Mouse (Mus musculus) left cerebral cortex, adult 9 months (tissue): ENCODE measurements at regions not wholly inside any gene's neighbourhood (a gene's known extent, or its start where the extent isn't known, plus 50 kb on each side); places are given as distances from the start of the nearest gene placed in this dataset.

Experiments used
- DNase-seq, 2 experiments: peaks; one replicate each; pipeline ENCODE4 v3.0.0; 2022; ENCODE audit warnings: low spot score in 2 of 2

DNA sequence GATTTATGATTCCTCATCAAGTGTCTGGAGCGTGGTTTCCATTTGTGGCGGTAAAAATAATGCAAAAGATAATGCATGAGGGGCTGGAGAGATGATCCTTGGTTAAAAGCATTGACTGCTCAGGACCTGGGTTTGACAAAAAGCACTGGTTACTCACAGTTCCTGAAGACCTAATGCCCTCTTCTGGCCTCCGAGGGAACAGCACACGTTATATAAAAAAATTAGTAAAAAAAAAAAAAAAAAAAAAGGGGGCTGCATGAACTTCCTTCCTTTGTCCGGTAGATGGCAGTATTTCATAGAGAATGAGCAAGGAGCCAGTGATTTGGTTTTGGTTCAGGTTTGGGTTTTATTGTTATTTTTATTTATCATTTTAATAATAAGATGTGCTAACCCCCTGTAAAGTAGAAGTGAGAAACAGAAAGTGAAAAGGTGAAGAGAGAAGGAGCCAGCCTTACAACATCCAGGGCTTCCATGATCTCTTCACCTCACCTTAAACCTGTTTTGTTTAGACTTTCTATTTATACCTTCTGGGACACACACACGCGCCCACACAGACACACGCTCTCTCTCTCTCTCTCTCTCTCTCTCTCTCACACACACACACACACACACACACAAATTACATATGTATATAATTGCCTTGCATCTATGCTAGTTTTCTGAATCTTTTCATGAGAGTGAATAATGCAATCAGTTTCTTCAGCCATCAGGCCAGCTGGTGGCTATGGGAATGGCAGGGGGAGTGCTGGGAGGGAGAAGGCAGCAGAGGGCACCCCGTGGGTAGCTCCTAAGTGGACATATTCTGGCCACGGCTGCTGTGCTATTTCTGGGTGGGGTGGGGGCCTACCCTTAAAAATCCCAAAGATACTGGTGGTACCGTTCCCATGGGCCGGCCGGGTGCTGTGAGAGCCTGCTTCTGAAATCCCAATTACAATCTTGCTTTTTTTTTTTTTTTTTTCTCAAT is 230.0 kb downstream of the Poteg start:
- DNase-seq: peak in 1 of 2 experiments; percentile 51

DNA sequence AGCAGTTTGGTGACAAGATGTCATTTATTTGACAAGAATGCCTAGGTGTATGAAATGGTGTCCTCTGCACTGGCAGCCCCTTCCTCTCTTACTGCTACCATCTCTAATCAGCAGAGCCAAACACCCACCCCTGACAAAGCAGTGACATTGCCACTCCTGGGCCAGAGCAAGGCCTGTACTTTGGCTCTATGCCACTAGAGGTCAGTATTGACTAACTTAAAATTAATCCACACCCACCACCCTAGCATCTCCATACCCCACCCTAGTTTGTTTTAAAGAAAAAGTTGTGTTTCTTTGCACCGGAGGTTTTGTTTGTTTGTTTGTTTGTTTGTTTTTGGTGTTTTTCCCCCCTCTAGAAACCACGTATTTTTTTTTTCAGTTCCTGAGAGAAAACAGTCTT is 231.7 kb downstream of the Poteg start:
- peak in 1 of 2 experiments; percentile 58 for DNase-seq

DNA sequence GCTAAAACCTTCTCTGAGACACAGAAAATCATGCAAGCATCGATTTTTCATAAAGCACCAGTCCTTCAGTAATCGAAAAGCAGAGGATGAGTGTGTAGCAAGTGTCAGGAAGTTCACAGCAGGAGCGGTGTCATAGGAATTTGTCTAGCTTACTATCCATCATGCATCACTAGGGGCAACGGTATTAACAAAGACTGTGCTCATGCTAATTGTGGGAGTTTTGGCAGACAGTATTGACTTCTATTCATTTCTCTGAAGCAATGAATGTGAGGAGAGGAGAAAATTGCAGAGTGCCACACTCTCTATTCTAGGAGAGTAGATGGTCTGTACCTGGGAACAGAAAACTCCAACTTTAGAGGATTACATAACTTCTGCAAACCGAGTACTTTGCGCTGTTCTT is 274.5 kb downstream of the Poteg start:
- no peak for DNase-seq

DNA sequence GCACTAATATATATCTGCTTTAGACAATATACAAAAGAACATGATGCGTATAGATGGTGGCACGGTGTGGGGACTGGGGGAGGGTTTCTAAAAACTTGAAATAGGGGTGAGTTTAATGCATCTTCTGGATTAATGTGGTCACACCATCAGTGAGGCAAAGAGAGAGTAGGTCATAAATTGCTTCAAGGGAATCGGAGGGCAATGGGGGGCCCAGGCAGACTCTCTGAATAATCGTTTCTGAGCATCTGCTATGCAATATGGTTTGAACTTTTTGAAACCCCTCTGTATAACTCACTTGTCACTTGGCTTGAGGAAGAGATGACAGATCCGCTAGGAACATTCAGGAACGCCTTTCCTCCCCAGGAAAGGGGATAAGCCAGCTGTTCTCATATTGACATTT is 322.8 kb downstream of the Poteg start:
- DNase-seq: no peak

DNA sequence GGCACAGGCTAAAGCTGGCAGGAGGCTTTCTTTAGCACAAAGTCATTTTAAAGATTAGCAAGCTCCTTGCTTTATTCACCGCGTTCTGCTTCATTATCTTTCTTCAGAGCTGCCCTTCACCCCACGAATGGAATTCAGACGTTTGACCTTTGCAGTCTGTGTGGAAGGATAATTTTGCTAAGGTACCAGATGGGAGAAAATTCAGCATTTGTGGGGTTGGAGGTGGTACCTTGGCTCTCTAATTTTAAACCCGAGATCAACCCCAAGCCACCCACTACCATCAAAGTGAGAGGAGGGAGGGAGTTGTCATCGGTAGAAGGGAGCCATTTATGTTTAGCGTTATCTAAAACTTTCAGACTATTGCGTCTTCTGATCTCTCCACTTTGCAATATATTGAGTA is 323.3 kb downstream of the Poteg start:
- no peak for DNase-seq

DNA sequence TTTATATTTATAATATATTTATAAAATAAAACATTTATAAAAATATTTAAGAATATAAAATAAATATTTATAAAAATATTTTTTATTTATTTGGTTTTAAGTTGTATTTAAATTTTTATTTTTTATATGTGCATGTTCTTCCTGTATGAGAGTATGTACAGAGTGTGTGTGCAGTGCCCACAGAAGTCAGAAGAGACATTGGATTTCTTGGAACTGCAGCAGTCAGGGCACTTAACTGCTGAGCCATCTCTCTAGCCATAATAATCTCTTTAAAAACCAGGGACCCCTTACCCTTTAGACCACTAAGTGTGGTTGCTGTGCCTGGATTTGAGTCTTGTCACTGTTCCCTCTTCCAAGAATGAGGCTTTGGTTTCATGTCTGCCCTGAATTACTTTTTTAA is 323.8 kb downstream of the Poteg start:
- no peak for DNase-seq

DNA sequence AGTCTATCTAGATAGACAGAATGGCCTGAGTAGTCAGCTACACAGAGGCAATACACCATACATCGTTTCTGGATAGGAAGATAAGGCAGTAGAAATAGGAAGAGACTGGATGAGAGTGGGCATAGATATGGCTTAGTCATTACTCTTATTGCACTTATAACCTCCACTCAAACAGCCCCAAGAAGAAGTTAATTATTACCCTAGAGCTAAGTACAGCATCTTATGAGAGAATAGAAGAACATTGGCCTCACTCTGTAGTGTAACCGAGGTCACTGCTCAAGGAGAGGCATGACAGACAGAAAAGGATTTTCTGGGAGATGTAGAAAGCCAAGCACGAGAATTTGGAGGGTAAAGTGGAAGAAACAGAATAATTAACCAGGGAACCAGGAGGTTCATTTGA is 331.5 kb downstream of the Poteg start:
- no peak for DNase-seq
